Mouse (Mus musculus) neutrophil, adult 83 days (primary cell): ENCODE measurements around the gene Tlr3. TPM values are rescaled to one million over a fixed set of nuclear protein-coding genes. Genes with fewer than 3 reads are reported as not detected.

ENCODE experiments used
- total RNA-seq, 2 experiments: library from RNA; stranded (reverse); gene quantifications; one replicate each; pipeline ENCODE4 v1.2.4; 2023

Gene Tlr3
- under 1 TPM; 0.18 to 0.86 TPM for total RNA-seq

GRCm38 (mm10) chr8:45410882-45411281 is at the start of gene Tlr3:
TSS of gene Tlr3 (minus strand) at chr8:45411080.

GRCm38 (mm10) chr8:45381963-45382347 is 28.9 kb downstream of the Tlr3 start, which contains the start of gene Fam149a:
TSS of gene Fam149a (minus strand) at chr8:45382291.

Other genes starting within 250 kb of the Tlr3 start
- not detected for gene F11, start 149.0 kb downstream of the Tlr3 start, total RNA-seq
- not detected for gene Klkb1, start 116.2 kb downstream of the Tlr3 start, total RNA-seq
- not detected for gene Gm45753, start 102.6 kb downstream of the Tlr3 start, total RNA-seq
- gene Cyp4v3, start 77.9 kb downstream of the Tlr3 start, total RNA-seq: 1 to 10 TPM; 4.1 to 5.2 TPM
- gene Fam149a, start 28.8 kb downstream of the Tlr3 start, total RNA-seq: under 1 TPM in 1 of 2 experiments, not detected in 1; 0.11 TPM
- gene Sorbs2, start 96.7 kb upstream of the Tlr3 start, total RNA-seq: 1 to 10 TPM in 1 of 2 experiments, under 1 TPM in 1; 0.77 to 1.2 TPM